Mouse (Mus musculus) MEL (cell line): ENCODE measurements at regions not wholly inside any gene's neighbourhood (a gene's known extent, or its start where the extent isn't known, plus 50 kb on each side); places are given as distances from the start of the nearest gene placed in this dataset.

Source experiments
- CTCF ChIP-seq, 3 experiments: IDR thresholded peaks in 2 of 3; conservative IDR thresholded peaks in 1 of 3; 2 replicates each; pipeline ENCODE4 v1.5.1; 2011 to 2012; ENCODE audit warnings: low read length in 3 of 3, low read depth in 2 of 3, mild to moderate bottlenecking in 2 of 3, improper control_type of control experiment in 1 of 3, inconsistent platforms in 1 of 3, mixed read lengths in 1 of 3, moderate library complexity in 1 of 3; ENCODE audit not compliant: control insufficient read depth in 1 of 3, insufficient read depth in 1 of 3, poor library complexity in 1 of 3, severe bottlenecking in 1 of 3
- EP300 ChIP-seq, 2 experiments: IDR thresholded peaks; 2 replicates each; pipeline ENCODE4 v1.6.1; 2011; ENCODE audit warnings: improper control_type of control experiment in 2 of 2, low read length in 2 of 2, low read depth in 1 of 2, mild to moderate bottlenecking in 1 of 2
- GATA1 ChIP-seq: IDR thresholded peaks from 2 replicates; pipeline ENCODE4 v1.6.1; 2011; ENCODE audit warnings: low read depth, low read length, improper control_type of control experiment
- HCFC1 ChIP-seq: IDR thresholded peaks from 2 replicates; pipeline ENCODE4 v1.6.1; 2012; ENCODE audit warnings: low read depth, mild to moderate bottlenecking, inconsistent platforms, low read length, improper control_type of control experiment, moderate library complexity
- KAT2A ChIP-seq: conservative IDR thresholded peaks from 2 replicates; pipeline ENCODE4 v1.6.1; 2012; ENCODE audit warnings: low read depth, low read length, improper control_type of control experiment, inconsistent platforms
- MAX ChIP-seq: IDR thresholded peaks from 2 replicates; pipeline ENCODE4 v1.6.1; 2011; ENCODE audit warnings: low read length, improper control_type of control experiment
- MAZ ChIP-seq: IDR thresholded peaks from 2 replicates; pipeline ENCODE4 v1.6.1; 2012; ENCODE audit warnings: low read depth, mild to moderate bottlenecking, inconsistent platforms, low read length, improper control_type of control experiment
- NELFE ChIP-seq: IDR thresholded peaks from 2 replicates; pipeline ENCODE4 v1.6.1; 2011; ENCODE audit warnings: low read depth, low read length, improper control_type of control experiment
- POLR2A ChIP-seq, 2 experiments: IDR thresholded peaks; 2 replicates each; pipeline ENCODE4 v1.6.1; 2011 to 2012; ENCODE audit warnings: low read length in 2 of 2, mild to moderate bottlenecking in 2 of 2, control low read depth in 1 of 2, improper control_type of control experiment in 1 of 2, low read depth in 1 of 2, moderate library complexity in 1 of 2; ENCODE audit not compliant: control insufficient read depth in 1 of 2, insufficient read depth in 1 of 2, poor library complexity in 1 of 2
- POLR2AphosphoS5 ChIP-seq: IDR thresholded peaks from 2 replicates; pipeline ENCODE4 v1.6.1; 2012; ENCODE audit warnings: low read depth, borderline replicate concordance, mild to moderate bottlenecking, inconsistent platforms, low read length, moderate library complexity, mixed read lengths
- SMC3 ChIP-seq: IDR thresholded peaks from 2 replicates; pipeline ENCODE4 v1.6.1; 2011; ENCODE audit warnings: low read depth, low read length, improper control_type of control experiment
- TBP ChIP-seq: IDR thresholded peaks from 2 replicates; pipeline ENCODE4 v1.8.0; 2011; ENCODE audit warnings: low read depth, low read length, improper control_type of control experiment
- USF1 ChIP-seq: IDR thresholded peaks from 2 replicates; pipeline ENCODE4 v1.6.1; 2014; ENCODE audit warnings: low read depth, mild to moderate bottlenecking, inconsistent platforms, low read length, improper control_type of control experiment, moderate library complexity
- ZKSCAN1 ChIP-seq: IDR thresholded peaks from 2 replicates; pipeline ENCODE4 v1.6.1; 2012; ENCODE audit warnings: low read depth, mild to moderate bottlenecking, inconsistent platforms, low read length, improper control_type of control experiment, moderate library complexity

DNA sequence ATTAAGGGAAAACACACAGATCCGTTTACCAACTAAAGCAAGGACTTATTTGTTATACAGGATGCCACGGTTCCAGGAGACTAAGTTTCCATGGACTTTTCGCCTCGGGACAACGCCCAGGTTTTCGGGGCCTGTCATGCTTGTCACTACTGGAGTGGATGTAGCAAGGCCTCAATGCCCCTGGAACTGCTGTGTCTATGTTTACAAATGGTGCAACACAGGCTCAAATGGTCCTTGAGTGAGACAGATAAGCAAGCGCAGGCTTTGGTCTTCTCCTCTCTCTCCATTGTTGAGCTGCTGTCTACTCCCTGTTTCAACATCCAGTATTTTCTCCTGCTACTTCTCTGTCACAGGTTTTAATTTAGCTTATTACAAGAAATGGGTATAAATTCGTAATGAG, 202.1 kb upstream of the Mmadhc start:
- TF ChIP-seq CTCF (IDR thresholded peaks at IDR 0.05 in 2 of 3, conservative IDR thresholded peaks at IDR 0.05 in 1 of 3; ENCODE audit: control insufficient read depth in 1 of 3, insufficient read depth in 1 of 3, low read depth in 2 of 3, low read length in 3 of 3, poor library complexity in 1 of 3, severe bottlenecking in 1 of 3) (no peak), POLR2A (IDR thresholded peaks at IDR 0.05; ENCODE audit: control insufficient read depth in 1 of 2, insufficient read depth in 1 of 2, low read depth in 1 of 2, low read length in 2 of 2, poor library complexity in 1 of 2) (no peak), NELFE (no peak), HCFC1 (no peak), GATA1 (no peak), EP300 (IDR thresholded peaks at IDR 0.05; ENCODE audit: low read depth in 1 of 2, low read length in 2 of 2) (no peak), MAX (no peak), KAT2A (no peak), POLR2AphosphoS5 (no peak), TBP (no peak), MAZ (no peak), USF1 (no peak), SMC3 (no peak), ZKSCAN1 (no peak)
